Mouse (Mus musculus): ENCODE measurements around the gene Odf3l1.

- no peak for TF ChIP-seq TAL1 (IDR thresholded peaks at IDR 0.05; ENCODE audit: low read length)
- no peak for TF ChIP-seq GATA1 (IDR thresholded peaks at IDR 0.05; ENCODE audit: low read length)
These were observed 36.7 kb upstream of the Odf3l1 start for GRCm38 (mm10) chr9:56901187-56901586.

Measured in erythroblast, embryonic 14.5 days (primary cell).